15 mouse cellular contexts compared by ENCODE assay signal in the genomic region with DNA sequence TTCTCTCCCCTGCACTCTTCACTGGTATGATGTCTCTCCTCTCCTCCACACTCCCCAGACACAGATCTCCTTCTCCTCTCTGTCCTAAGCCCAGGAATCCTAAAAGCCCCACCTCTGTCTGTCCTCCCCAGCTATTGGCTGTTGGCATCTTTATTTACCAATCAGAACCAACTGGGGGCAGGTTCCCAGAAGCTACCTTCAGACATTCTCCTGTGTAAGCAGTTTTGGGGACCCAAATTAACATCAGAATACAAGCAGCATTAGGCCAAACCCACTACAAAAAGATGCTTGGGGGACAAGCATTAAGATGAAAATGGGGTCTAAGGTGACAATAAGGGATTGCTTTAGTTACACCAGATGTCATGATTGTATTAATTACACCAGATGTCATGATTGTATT. TPM values are rescaled to one million over a fixed set of nuclear protein-coding genes. Genes with fewer than 3 reads are reported as not detected.
"Had no signal": no experiment of that assay in that cellular context is flagged by ENCODE, and none has a peak within 500 bp of the region (broad histone marks: within the 10 kb centered on the region; RNA-seq: fewer than 3 reads in every experiment).

No protein-coding gene starts in this region.

- DNase-seq: lung, adult 18-20 months; lung, embryonic 14.5 days; lung, postnatal 10 days; right cerebral cortex, postnatal 14 days; spleen, adult 18-20 months; thymus, adult 18-20 months; thymus, postnatal 14 days; thymus, postnatal 36 days had no signal

- H3K27ac ChIP-seq: macrophage; midbrain, embryonic 13.5 days; midbrain, embryonic 15.5 days; neural tube, embryonic 12.5 days had no signal

- H3K36me3 ChIP-seq: midbrain, embryonic 13.5 days; midbrain, embryonic 15.5 days; neural tube, embryonic 12.5 days had no signal

- H3K9ac ChIP-seq: lung, embryonic 14.5 days; midbrain, embryonic 13.5 days; midbrain, embryonic 15.5 days; neural tube, embryonic 12.5 days had no signal

- H3K9me3 ChIP-seq: midbrain, embryonic 13.5 days; midbrain, embryonic 15.5 days; neural tube, embryonic 12.5 days had no signal

- H3K4me3 ChIP-seq: megakaryocyte, embryonic 14.5 days; midbrain, embryonic 13.5 days; midbrain, embryonic 15.5 days; neural tube, embryonic 12.5 days had no signal

- H3K4me2 ChIP-seq: lung, embryonic 14.5 days; midbrain, embryonic 11.5 days; midbrain, embryonic 13.5 days; midbrain, embryonic 15.5 days; neural tube, embryonic 12.5 days had no signal

- ATAC-seq: midbrain, embryonic 13.5 days; midbrain, embryonic 15.5 days had no signal

- H3K27me3 ChIP-seq: megakaryocyte, embryonic 14.5 days; midbrain, embryonic 13.5 days; midbrain, embryonic 15.5 days; neural tube, embryonic 12.5 days had no signal

- H3K4me1 ChIP-seq: megakaryocyte, embryonic 14.5 days; midbrain, embryonic 13.5 days; midbrain, embryonic 15.5 days had no signal

RNA-seq across cellular contexts. Expression of gene A730049H05Rik, which starts 56.7 kb away (rescaled TPM):
- polyA plus RNA-seq: liver, embryonic 16.5 days; macrophage; neural tube, embryonic 12.5 days had no signal
